Mouse (Mus musculus): ENCODE data around the gene 1700029I15Rik.

GRCm38 (mm10) chr2:92347191-92347590, 35.1 kb upstream of the 1700029I15Rik start:
- TF ChIP-seq POLR2A (IDR thresholded peaks at IDR 0.05; ENCODE audit: low read depth, low read length) (no peak), CTCF (conservative IDR thresholded peaks at IDR 0.05; ENCODE audit: insufficient read depth, insufficient read length, low read depth, low read length) (no peak)

All from kidney, adult 2 months (tissue).